ENCODE assay signal across 8 mouse cellular contexts in the genomic region with DNA sequence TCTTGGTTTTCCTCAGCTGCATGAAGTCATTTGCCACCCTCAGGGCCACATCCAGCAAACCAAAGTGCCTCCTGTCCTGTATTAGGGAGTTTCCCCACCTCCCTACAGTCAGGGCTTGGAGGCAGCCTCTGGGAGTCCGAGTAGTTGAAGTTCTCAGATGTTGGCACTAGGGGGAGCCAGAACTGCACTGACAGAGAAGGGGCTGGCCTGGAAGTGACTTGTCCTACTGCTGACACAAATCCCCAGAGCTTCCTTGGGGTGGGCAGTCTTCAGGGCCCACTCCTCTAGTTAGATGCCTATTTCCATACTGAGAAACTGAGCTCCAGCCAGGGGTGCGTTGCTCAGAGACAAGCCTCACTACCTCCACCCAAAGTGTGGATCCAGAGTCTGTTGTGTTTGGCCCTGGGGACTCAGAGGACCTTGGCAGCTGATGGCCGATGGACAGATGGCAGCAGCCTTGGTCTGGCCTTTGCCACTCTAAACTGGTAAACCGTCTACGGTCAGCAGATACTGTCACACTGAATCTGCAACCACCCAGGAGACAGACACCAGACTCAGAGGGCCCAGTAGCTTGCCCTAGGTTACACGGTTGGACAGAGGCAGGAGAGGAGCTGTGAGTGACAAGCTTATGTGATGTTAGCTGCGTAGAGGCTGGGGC. TPM values are rescaled to one million over a fixed set of nuclear protein-coding genes. Genes with fewer than 3 reads are reported as not detected.
DNase-seq lines count a peak whose midpoint lies in the region; ATAC-seq and TF ChIP-seq lines count a peak whose summit lies in the region.

No protein-coding gene starts in this region.

- peak; percentile 16 for TF ChIP-seq POLR2A in myocyte (IDR thresholded peaks at IDR 0.05; ENCODE audit: insufficient read length, low read depth)

- WGBS in embryonic facial prominence, embryonic 10.5 days, result 56% methylated on average over 7 of the region's 7 CpGs
- 40% methylated on average over 7 of the region's 7 CpGs for WGBS in heart, embryonic 10.5 days
- 42% methylated on average over 7 of the region's 7 CpGs for WGBS in stomach, postnatal 0 days

- no peak overlapping the region for H3K4me3 ChIP-seq in embryonic facial prominence, embryonic 10.5 days
- H3K4me3 ChIP-seq in heart, embryonic 10.5 days, result no peak overlapping the region
- peak overlapping the region; percentile 28 for H3K4me3 ChIP-seq in myocyte
- no peak overlapping the region for H3K4me3 ChIP-seq in stomach, postnatal 0 days (ENCODE audit: low read depth, low read length)

- TF ChIP-seq CTCF in stomach, postnatal 0 days (IDR thresholded peaks at IDR 0.05; ENCODE audit: low read depth), result peak; percentile 97

- H3K9ac ChIP-seq in stomach, postnatal 0 days (ENCODE audit: low read length), result no peak overlapping the region

- H3ac ChIP-seq in myocyte (ENCODE audit: control insufficient read depth, insufficient read length), result no peak overlapping the region

- H3K36me3 ChIP-seq in embryonic facial prominence, embryonic 10.5 days (replicated peaks), result no peaks in the 10 kb centered on the region; the same call in 1 of the 2 replicates
- H3K36me3 ChIP-seq in heart, embryonic 10.5 days, result peaks cover 52% of the 10 kb centered on the region
- no peaks in the 10 kb centered on the region for H3K36me3 ChIP-seq in myocyte (ENCODE audit: control insufficient read depth, insufficient read depth)
- no peaks in the 10 kb centered on the region for H3K36me3 ChIP-seq in stomach, postnatal 0 days (ENCODE audit: control insufficient read depth, insufficient read depth, low read length)

- peaks cover 85% of the 10 kb centered on the region for H3K4me1 ChIP-seq in embryonic facial prominence, embryonic 10.5 days
- peaks cover 66% of the 10 kb centered on the region for H3K4me1 ChIP-seq in heart, embryonic 10.5 days
- H3K4me1 ChIP-seq in stomach, postnatal 0 days (replicated peaks; ENCODE audit: control insufficient read depth, insufficient read depth), result 0 out of 2 replicates have a peak, but pooled peaks cover 5% of the 10 kb centered on the region

- H3K27me3 ChIP-seq in embryonic facial prominence, embryonic 10.5 days (replicated peaks; ENCODE audit: low read depth, poor library complexity, severe bottlenecking), result no peaks in the 10 kb centered on the region
- no peaks in the 10 kb centered on the region for H3K27me3 ChIP-seq in heart, embryonic 10.5 days (ENCODE audit: insufficient read depth, poor library complexity, severe bottlenecking)
- no peaks in the 10 kb centered on the region for H3K27me3 ChIP-seq in myocyte (ENCODE audit: control insufficient read depth, insufficient read depth, insufficient read length)
- no peaks in the 10 kb centered on the region for H3K27me3 ChIP-seq in stomach, postnatal 0 days (ENCODE audit: control insufficient read depth, insufficient read depth, low read length)

- peaks cover 9% of the 10 kb centered on the region for H3K79me2 ChIP-seq in myocyte (ENCODE audit: control insufficient read depth, insufficient read depth)

- DNase-seq in adrenal gland, postnatal 14 days, result peak; percentile 91
- DNase-seq in embryonic facial prominence, embryonic 10.5 days (ENCODE audit: low spot score), result peak; percentile 83
- no peak for DNase-seq in heart, embryonic 10.5 days (ENCODE audit: low spot score)
- DNase-seq in kidney, adult 9 months, result peak; percentile 84
- peak; percentile 81 for DNase-seq in liver
- DNase-seq in stomach, postnatal 0 days (ENCODE audit: low spot score), result peak; percentile 85

- no peaks in the 10 kb centered on the region for H3K9me3 ChIP-seq in embryonic facial prominence, embryonic 10.5 days
- H3K9me3 ChIP-seq in heart, embryonic 10.5 days, result no peaks in the 10 kb centered on the region
- no peaks in the 10 kb centered on the region for H3K9me3 ChIP-seq in stomach, postnatal 0 days (ENCODE audit: control insufficient read depth, low read length)

- H3K27ac ChIP-seq in embryonic facial prominence, embryonic 10.5 days (replicated peaks), result peak overlapping the region; percentile 55
- peak overlapping the region; percentile 56 for H3K27ac ChIP-seq in heart, embryonic 10.5 days
- H3K27ac ChIP-seq in stomach, postnatal 0 days (replicated peaks), result 0 out of 2 replicates have a peak overlapping the region, but pooled peaks have one; percentile 40

- peak overlapping the region; percentile 43 for H3K4me2 ChIP-seq in myocyte (ENCODE audit: low read depth)
- no peak overlapping the region for H3K4me2 ChIP-seq in stomach, postnatal 0 days (replicated peaks; ENCODE audit: low read depth)

- TF ChIP-seq EP300 in stomach, postnatal 0 days (optimal IDR thresholded peaks at IDR 0.05), result no peak

- peak; percentile 71 for ATAC-seq in CD4-positive, CD25-positive, alpha-beta regulatory T cell, adult 4 months
- peak; percentile 33; the same call in 1 of the 2 replicates for ATAC-seq in stomach, postnatal 0 days (ENCODE audit: low FRiP score, low TSS enrichment)

TF ChIP-seq in myocyte, 11 proteins besides CTCF, POLR2A, EP300 and RAD21:
- peak in 1 of 3 experiments; percentile 30 for TF ChIP-seq MYOG (IDR thresholded peaks at IDR 0.05; ENCODE audit: control insufficient read depth in 1 of 3, insufficient read depth in 1 of 3, insufficient read length in 2 of 3, low read depth in 2 of 3)
- TF ChIP-seq SRF (IDR thresholded peaks at IDR 0.05; ENCODE audit: control insufficient read depth, insufficient read length, low read depth), result no peak
- TF ChIP-seq MYOD1 (IDR thresholded peaks at IDR 0.05; ENCODE audit: control insufficient read depth in 1 of 3, insufficient read length in 2 of 3, low read depth in 2 of 3), result peak in 2 of 3 experiments; percentile 46 to 65

RNA-seq across cellular contexts. Expression of gene Ak1, which starts 10.3 kb away (rescaled TPM):
- not detected for polyA plus RNA-seq in CD4-positive, CD25-positive, alpha-beta regulatory T cell, adult 4 months (2017; shearing (Covaris generic))
- total RNA-seq in adrenal gland, postnatal 14 days (2021), result 53.2 and 61.4 TPM in 2 replicates
- polyA plus RNA-seq in embryonic facial prominence, embryonic 10.5 days (2016; fragmentation: Nextera tagmentation; extraction: Ambion mirVana), result 20.5 and 24.7 TPM in 2 replicates
- 179 and 305 TPM in 2 replicates for polyA plus RNA-seq in heart, embryonic 10.5 days (2016; fragmentation: Nextera tagmentation; extraction: Ambion mirVana)
- polyA plus RNA-seq in myocyte (2012; fragmentation: generic; extraction: Trizol), result 265 TPM
- polyA plus RNA-seq in stomach, postnatal 0 days (2015; fragmentation: Nextera tagmentation; extraction: Ambion mirVana), result 21.8 and 26.1 TPM in 2 replicates

RNA-seq across cellular contexts. Expression of gene Eng, which starts 14.5 kb away (rescaled TPM):
- not detected for polyA plus RNA-seq in CD4-positive, CD25-positive, alpha-beta regulatory T cell, adult 4 months (2017; shearing (Covaris generic))
- 105 and 106 TPM in 2 replicates for total RNA-seq in adrenal gland, postnatal 14 days (2021)
- polyA plus RNA-seq in embryonic facial prominence, embryonic 10.5 days (2016; fragmentation: Nextera tagmentation; extraction: Ambion mirVana), result 23.7 and 25.5 TPM in 2 replicates
- polyA plus RNA-seq in heart, embryonic 10.5 days (2016; fragmentation: Nextera tagmentation; extraction: Ambion mirVana), result 87.1 and 149 TPM in 2 replicates
- 1.6 TPM for polyA plus RNA-seq in myocyte (2012; fragmentation: generic; extraction: Trizol)
- polyA plus RNA-seq in stomach, postnatal 0 days (2015; fragmentation: Nextera tagmentation; extraction: Ambion mirVana), result 23.0 and 23.3 TPM in 2 replicates

RNA-seq across cellular contexts. Expression of gene St6galnac6, which starts 32.4 kb away (rescaled TPM):
- polyA plus RNA-seq in CD4-positive, CD25-positive, alpha-beta regulatory T cell, adult 4 months (2017; shearing (Covaris generic)), result 1 to 10 TPM; 3.1 to 4.7 TPM
- total RNA-seq in adrenal gland, postnatal 14 days (2021), result 54.1 and 56.5 TPM in 2 replicates
- polyA plus RNA-seq in embryonic facial prominence, embryonic 10.5 days (2016; fragmentation: Nextera tagmentation; extraction: Ambion mirVana), result 17.1 and 17.3 TPM in 2 replicates
- polyA plus RNA-seq in heart, embryonic 10.5 days (2016; fragmentation: Nextera tagmentation; extraction: Ambion mirVana), result 25.1 and 28.4 TPM in 2 replicates
- polyA plus RNA-seq in myocyte (2012; fragmentation: generic; extraction: Trizol), result 48.7 TPM
- polyA plus RNA-seq in stomach, postnatal 0 days (2015; fragmentation: Nextera tagmentation; extraction: Ambion mirVana), result 9.1 and 11.3 TPM in 2 replicates

RNA-seq across cellular contexts. Expression of gene St6galnac4, which starts 45.0 kb away (rescaled TPM):
- 10 to 100 TPM; 25.2 to 38.6 TPM for polyA plus RNA-seq in CD4-positive, CD25-positive, alpha-beta regulatory T cell, adult 4 months (2017; shearing (Covaris generic))
- total RNA-seq in adrenal gland, postnatal 14 days (2021), result 12.0 and 13.5 TPM in 2 replicates
- polyA plus RNA-seq in embryonic facial prominence, embryonic 10.5 days (2016; fragmentation: Nextera tagmentation; extraction: Ambion mirVana), result 25.1 and 26.4 TPM in 2 replicates
- polyA plus RNA-seq in heart, embryonic 10.5 days (2016; fragmentation: Nextera tagmentation; extraction: Ambion mirVana), result 39.8 and 49.0 TPM in 2 replicates
- 75.4 TPM for polyA plus RNA-seq in myocyte (2012; fragmentation: generic; extraction: Trizol)
- polyA plus RNA-seq in stomach, postnatal 0 days (2015; fragmentation: Nextera tagmentation; extraction: Ambion mirVana), result 7.4 and 7.7 TPM in 2 replicates

RNA-seq across cellular contexts. Expression of gene 9430097D07Rik, which starts 56.4 kb away (rescaled TPM):
- not detected for polyA plus RNA-seq in CD4-positive, CD25-positive, alpha-beta regulatory T cell, adult 4 months (2017; shearing (Covaris generic))
- total RNA-seq in adrenal gland, postnatal 14 days (2021), result not detected in 2 replicates
- polyA plus RNA-seq in embryonic facial prominence, embryonic 10.5 days (2016; fragmentation: Nextera tagmentation; extraction: Ambion mirVana), result 0.11 TPM in 2 replicates
- 0.09 and 0.15 TPM in 2 replicates for polyA plus RNA-seq in heart, embryonic 10.5 days (2016; fragmentation: Nextera tagmentation; extraction: Ambion mirVana)
- 0.04 TPM for polyA plus RNA-seq in myocyte (2012; fragmentation: generic; extraction: Trizol)
- polyA plus RNA-seq in stomach, postnatal 0 days (2015; fragmentation: Nextera tagmentation; extraction: Ambion mirVana), result not detected in 2 replicates

Comparison
In these comparisons a context has a peak if more than half of its experiments do, and no peak if none do; other contexts are left out.
1. RNA of gene Ak1, which starts 10.3 kb away (polyA plus RNA-seq): 265 TPM in myocyte (single experiment), 179 to 305 TPM in heart, embryonic 10.5 days, 21.8 to 26.1 TPM in stomach, postnatal 0 days and 20.5 to 24.7 TPM in embryonic facial prominence, embryonic 10.5 days; not detected in CD4-positive, CD25-positive, alpha-beta regulatory T cell, adult 4 months; every median in the first group is over 10 times any median in the second.
2. Peak in every context shown above with its lines, with median percentiles within 50 percentile points of each other: H3K27ac ChIP-seq.